Mouse (Mus musculus) testis, adult 10 weeks (tissue): ENCODE data around the gene Mybbp1a. TPM values are rescaled to one million over a fixed set of nuclear protein-coding genes. Genes with fewer than 3 reads are reported as not detected.

Source experiments
- polyA plus RNA-seq: library from polyadenylated mRNA; stranded (reverse); fragments of 350-450 nt; fragmentation: Illumina TruSeq; extraction: RNeasy Lipid Tissue Mini Kit (QIAGEN cat#74804); gene quantifications from one replicate; pipeline ENCODE4 v1.2.3, GENCODE M21; 2014; ENCODE audit warnings: low read depth, low replicate concordance

Mybbp1a gene
- 13.4 TPM for polyA plus RNA-seq

DNA sequence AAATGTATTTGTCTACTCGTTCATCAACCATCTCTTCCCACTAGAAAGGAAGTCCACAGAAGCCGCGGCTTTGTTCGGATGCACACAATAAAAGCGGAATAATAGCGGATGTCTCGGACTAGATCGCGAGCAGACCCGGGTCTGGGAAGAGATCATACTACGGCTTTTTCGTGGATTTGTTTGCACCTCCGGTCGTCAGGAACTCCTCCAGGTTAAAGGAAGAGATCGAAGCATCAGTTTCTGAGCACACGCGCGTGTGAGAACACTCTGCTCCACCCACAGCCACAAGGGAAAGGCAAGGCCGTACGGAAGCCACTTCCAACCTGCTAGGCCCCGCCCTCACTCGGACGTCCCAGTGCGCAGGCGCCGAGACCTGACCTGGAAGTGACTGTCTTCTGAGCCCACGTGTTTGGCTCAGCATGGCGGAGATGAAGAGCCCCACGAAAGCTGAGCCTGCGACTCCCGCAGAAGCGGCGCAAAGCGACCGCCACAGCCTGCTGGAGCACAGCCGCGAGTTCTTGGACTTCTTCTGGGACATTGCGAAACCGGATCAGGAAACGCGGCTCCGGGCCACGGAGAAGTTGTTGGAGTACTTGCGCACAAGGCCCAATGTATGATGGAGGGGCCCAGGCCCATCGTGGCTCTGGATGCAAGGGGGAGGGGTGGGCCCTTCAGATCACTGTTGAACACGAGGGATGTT is at the start of gene Mybbp1a:
Mybbp1a (plus strand) TSS at position 391 of the 700 bp plus-strand sequence.

DNA sequence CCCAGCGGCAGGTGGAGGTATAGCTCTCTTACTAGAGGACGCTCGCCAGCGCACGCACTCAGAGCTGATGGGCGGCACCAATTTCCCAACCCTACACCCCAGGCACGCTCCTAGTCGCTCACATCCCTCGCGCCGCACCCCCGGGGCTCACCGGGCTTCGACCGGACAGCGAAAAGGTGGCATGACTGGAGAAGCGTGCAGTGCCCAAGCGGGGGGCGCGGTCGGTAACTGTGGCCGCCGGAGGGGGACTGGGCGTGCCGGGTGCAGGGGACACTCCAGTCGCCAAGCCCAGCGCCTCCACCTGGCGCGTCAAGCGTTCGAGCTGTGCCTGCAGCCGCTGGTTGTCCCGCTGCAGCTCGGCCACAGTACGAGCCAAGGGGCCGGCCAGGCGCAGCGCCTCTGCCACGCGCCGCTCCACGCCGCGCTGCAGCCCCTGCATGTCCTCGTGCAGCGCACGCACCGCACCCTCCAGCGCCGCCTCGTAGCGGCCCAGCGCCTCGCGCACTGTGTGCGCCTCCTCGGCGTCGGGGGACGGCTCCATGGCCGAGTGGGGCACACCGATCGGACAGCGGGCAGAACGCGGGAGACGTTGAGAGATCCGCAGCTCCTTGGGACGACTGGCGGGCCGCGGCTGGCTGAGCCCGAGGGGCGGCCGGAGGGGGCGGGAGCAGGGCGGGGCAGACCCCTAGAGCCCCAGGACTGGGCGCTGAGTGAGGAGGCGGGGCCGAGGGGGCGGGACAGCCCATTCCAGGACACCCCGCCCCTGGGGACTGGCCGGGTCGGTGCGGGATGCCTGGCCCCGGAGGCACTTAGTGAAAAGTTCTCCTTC is 29.8 kb upstream of the Mybbp1a start, which contains the start of gene Smtnl2:
Smtnl2 (minus strand) TSS at position 621 of the 829 bp plus-strand sequence.

DNA sequence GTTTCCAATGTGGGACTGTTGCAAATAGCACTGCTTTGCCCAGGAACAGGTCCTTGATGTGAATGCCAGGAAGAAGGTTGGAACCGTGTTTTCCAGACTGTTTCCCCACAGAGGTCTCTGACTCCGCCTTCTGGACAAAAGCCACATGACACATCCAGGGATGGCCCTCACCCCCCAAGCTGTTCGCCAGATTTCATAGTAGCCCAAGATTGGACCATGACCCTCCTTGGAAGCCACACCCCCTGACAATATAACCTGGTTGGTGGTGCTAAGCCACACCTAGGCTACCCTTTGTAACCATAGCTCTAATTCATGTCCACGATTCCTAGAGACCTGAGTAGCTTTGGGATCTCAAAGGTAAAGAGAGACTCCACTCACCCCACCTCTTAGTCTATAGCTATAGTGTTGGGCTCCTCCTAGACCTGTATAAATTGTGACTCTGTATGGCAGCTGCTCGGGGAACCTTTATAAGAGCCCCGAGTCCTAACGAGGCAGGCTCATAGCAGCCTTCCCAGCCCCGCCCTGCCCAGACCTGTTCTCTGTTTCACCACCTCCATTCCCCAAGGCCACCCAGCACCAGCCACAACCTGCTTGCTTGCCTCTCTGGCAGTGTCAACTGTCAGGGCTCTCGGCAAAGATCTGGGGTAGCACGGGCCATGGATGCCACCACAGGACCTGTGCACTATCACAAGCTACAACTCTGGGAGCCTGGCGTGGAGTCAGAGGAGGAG is 6.0 kb upstream of the Mybbp1a start, which contains the start of gene Ggt6:
Ggt6 (plus strand) TSS at position 564 of the 731 bp plus-strand sequence.

DNA sequence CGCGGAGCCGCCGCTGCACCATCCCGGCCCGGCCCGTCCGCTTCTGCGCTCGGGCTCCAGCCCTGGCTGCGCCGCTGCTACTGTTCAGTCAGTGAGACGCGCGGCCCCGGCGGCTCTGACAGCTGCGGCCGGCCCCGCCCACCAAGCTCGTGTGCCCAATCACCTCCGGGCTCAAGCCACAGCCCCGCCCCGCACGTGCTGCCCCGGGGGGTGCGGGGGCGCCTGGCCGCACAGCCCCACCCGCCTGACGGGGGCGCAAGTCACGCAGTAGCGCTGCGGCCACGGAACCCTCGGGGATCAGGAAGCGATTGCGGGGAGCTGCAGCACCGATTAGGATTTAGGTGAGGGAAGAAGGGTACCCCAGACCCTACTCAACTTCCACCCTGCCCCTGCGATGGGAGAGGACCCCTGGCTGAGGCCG is 48.7 kb downstream of the Mybbp1a start, which contains the start of gene Spns2:
Spns2 (minus strand) TSS at position 24 of the 421 bp plus-strand sequence.

Other genes with a start within 250 kb of the Mybbp1a start
- 0.13 TPM for gene Gm43951, start 234.5 kb upstream of the Mybbp1a start, polyA plus RNA-seq
- 62.7 TPM for gene 4933427D14Rik, start 233.9 kb upstream of the Mybbp1a start, polyA plus RNA-seq
- gene Txndc17, start 233.8 kb upstream of the Mybbp1a start, polyA plus RNA-seq: 25.3 TPM
- 21.0 TPM for gene Med31, start 225.8 kb upstream of the Mybbp1a start, polyA plus RNA-seq
- 11.3 TPM for gene Slc13a5, start 174.1 kb upstream of the Mybbp1a start, polyA plus RNA-seq
- 6.1 TPM for gene Xaf1, start 139.7 kb upstream of the Mybbp1a start, polyA plus RNA-seq
- gene Fbxo39, start 126.9 kb upstream of the Mybbp1a start, polyA plus RNA-seq: 34.9 TPM
- gene Tekt1, start 78.9 kb upstream of the Mybbp1a start, polyA plus RNA-seq: 173 TPM
- 1.2 TPM for gene Smtnl2, start 29.6 kb upstream of the Mybbp1a start, polyA plus RNA-seq
- gene Ggt6, start 5.8 kb upstream of the Mybbp1a start, polyA plus RNA-seq: not detected
- 0.57 TPM for gene Spns2, start 48.5 kb downstream of the Mybbp1a start, polyA plus RNA-seq
- not detected for gene Spns3, start 109.2 kb downstream of the Mybbp1a start, polyA plus RNA-seq
- gene Ube2g1, start 165.9 kb downstream of the Mybbp1a start, polyA plus RNA-seq: 36.5 TPM
- 10.8 TPM for gene Ankfy1, start 248.7 kb downstream of the Mybbp1a start, polyA plus RNA-seq